Mouse (Mus musculus): Measurements from ENCODE around the gene Scarb1. TPM values are rescaled to one million over a fixed set of nuclear protein-coding genes. Genes with fewer than 3 reads are reported as not detected.

Scarb1 gene
- polyA plus RNA-seq, 1 experiment from 2014 or later: 66.1 TPM

- no peak overlapping the region for H3K4me2 ChIP-seq
- DNase-seq (no peak), ATAC-seq (ENCODE audit: low read depth) (no peak)
- H3K27me3 ChIP-seq: no peaks in the 10 kb centered on the region
- peaks cover 25% of the 10 kb centered on the region for H3K36me3 ChIP-seq
- H3K9ac ChIP-seq: no peak overlapping the region
- H3K9me3 ChIP-seq (replicated peaks): no peaks in the 10 kb centered on the region
- WGBS (ENCODE audit: insufficient replicate concordance): 85% methylated on average over 4 of the region's 4 CpGs
- H3K4me1 ChIP-seq (replicated peaks): peaks cover 34% of the 10 kb centered on the region
- no peak overlapping the region for H3K4me3 ChIP-seq (replicated peaks)
- no peak overlapping the region for H3K27ac ChIP-seq
These were observed 64.1 kb downstream of the Scarb1 start for GRCm38 (mm10) chr5:125276765-125277164.

DNA sequence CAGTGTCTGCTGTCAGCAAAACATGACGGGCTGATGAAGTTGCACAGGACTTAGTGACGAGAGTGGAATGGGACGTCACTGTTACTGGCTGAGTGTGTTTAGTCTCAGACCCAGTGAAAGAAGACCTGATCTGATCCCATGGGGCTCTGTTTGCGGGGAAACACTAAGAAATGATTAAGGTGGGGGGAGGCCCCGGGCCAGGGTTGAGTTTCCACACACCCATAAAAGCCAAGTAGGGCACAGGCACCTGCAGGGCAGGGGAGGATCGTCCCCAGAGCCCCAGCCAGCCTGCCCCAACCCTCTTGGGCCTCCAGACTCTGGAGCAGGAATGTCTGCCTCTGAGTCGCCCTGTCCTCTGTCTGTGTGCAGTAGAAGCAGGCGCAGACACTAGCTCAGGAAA is 65.6 kb downstream of the Scarb1 start:
- no peak overlapping the region for H3K9ac ChIP-seq

GRCm38 (mm10) chr5:125274773-125275172 is 66.1 kb downstream of the Scarb1 start:
- H3K27ac ChIP-seq: no peak overlapping the region
- no peaks in the 10 kb centered on the region for H3K27me3 ChIP-seq
- peaks cover 15% of the 10 kb centered on the region for H3K36me3 ChIP-seq
- peaks cover 41% of the 10 kb centered on the region for H3K4me1 ChIP-seq (replicated peaks)
- no peaks in the 10 kb centered on the region for H3K9me3 ChIP-seq (replicated peaks)
- 75% methylated on average over 3 of the region's 3 CpGs for WGBS (ENCODE audit: insufficient replicate concordance)
- H3K4me3 ChIP-seq (replicated peaks): no peak overlapping the region
- DNase-seq: no peak
- H3K9ac ChIP-seq: no peak overlapping the region
- H3K4me2 ChIP-seq: no peak overlapping the region
- no peak for ATAC-seq (ENCODE audit: low read depth)

More for the DNA sequence above, 65.6 kb downstream of the Scarb1 start:
- H3K4me1 ChIP-seq (replicated peaks): peaks cover 44% of the 10 kb centered on the region
- H3K4me3 ChIP-seq (replicated peaks): no peak overlapping the region
- H3K9me3 ChIP-seq (replicated peaks): no peaks in the 10 kb centered on the region
- 73% methylated on average over 8 of the region's 8 CpGs for WGBS (ENCODE audit: insufficient replicate concordance)
- no peak for DNase-seq
- peaks cover 15% of the 10 kb centered on the region for H3K36me3 ChIP-seq
- no peak for ATAC-seq (ENCODE audit: low read depth)
- H3K27me3 ChIP-seq: no peaks in the 10 kb centered on the region
- H3K27ac ChIP-seq: no peak overlapping the region
- no peak overlapping the region for H3K4me2 ChIP-seq

- peaks cover 37% of the 10 kb centered on the region for H3K4me1 ChIP-seq (replicated peaks)
- 0 out of 2 replicates have a peak overlapping the region, but pooled peaks have one; percentile 50 for H3K27ac ChIP-seq
- peaks cover 15% of the 10 kb centered on the region for H3K36me3 ChIP-seq
- WGBS (ENCODE audit: insufficient replicate concordance): 70% methylated on average over 2 of the region's 2 CpGs
- DNase-seq (no peak), ATAC-seq (ENCODE audit: low read depth) (no peak)
- no peak overlapping the region for H3K9ac ChIP-seq
- H3K4me3 ChIP-seq (replicated peaks): no peak overlapping the region
- no peaks in the 10 kb centered on the region for H3K9me3 ChIP-seq (replicated peaks)
- peak overlapping the region; percentile 37; the same call in 1 of the 2 replicates for H3K4me2 ChIP-seq
- H3K27me3 ChIP-seq: 0 out of 2 replicates have a peak, but pooled peaks cover 3% of the 10 kb centered on the region
These were observed 66.7 kb downstream of the Scarb1 start for GRCm38 (mm10) chr5:125274182-125274581.

- Histone ChIP-seq H3K9me3 (replicated peaks) (no peaks in the 10 kb centered on the region), H3K36me3 (peaks cover 15% of the 10 kb centered on the region), H3K27ac (0 out of 2 replicates have a peak overlapping the region, but pooled peaks have one; percentile 50), H3K9ac (0 out of 2 replicates have a peak overlapping the region, but pooled peaks have one; percentile 11), H3K27me3 (0 out of 2 replicates have a peak, but pooled peaks cover 3% of the 10 kb centered on the region), H3K4me1 (replicated peaks) (peaks cover 37% of the 10 kb centered on the region), H3K4me3 (replicated peaks) (no peak overlapping the region), H3K4me2 (peak overlapping the region; percentile 37)
- ATAC-seq (ENCODE audit: low read depth): peak; percentile 64
- peak; percentile 40 for DNase-seq
- 5% methylated on average over 8 of the region's 8 CpGs for WGBS (ENCODE audit: insufficient replicate concordance)
These were observed 67.2 kb downstream of the Scarb1 start for GRCm38 (mm10) chr5:125273666-125274109.

DNA sequence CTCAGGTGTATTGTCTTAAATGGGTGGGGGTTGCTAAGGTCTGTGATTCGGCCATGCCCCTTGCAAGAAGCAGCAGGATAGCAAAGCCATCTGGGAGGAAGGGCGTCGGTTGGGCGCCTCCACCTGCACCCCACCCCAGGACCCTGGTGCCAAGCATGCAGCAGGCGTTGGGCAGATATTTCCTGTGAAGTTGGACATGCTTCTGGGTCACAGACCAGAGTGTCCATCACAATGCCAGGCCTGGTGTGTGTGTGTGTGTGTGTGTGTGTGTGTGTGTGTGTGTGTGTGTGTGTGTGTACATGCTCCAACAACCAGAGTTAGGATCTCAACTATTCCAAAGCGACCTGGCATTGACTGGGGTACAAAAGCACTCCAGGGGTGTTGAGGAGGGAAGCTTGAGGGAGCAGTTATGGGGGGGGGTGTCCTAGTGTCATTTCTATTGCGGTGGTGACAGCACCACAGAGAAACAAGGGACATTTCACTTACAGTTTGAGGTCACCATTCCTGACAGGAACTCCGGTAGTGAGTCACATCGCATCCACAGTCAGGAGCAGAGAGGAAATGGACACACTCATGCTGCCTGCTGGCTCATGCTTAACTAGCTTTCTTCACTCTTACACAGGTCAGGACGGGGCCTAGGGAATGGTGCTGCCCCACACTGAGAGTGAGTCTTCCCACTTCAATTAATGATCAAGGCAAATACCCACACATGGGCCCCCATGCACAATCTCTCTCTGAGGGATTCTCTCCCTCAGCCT is 68.5 kb downstream of the Scarb1 start:
- Histone ChIP-seq H3K9me3 (replicated peaks) (no peaks in the 10 kb centered on the region), H3K4me1 (replicated peaks) (peaks cover 36% of the 10 kb centered on the region), H3K9ac (no peak overlapping the region), H3K4me3 (replicated peaks) (no peak overlapping the region), H3K4me2 (no peak overlapping the region), H3K36me3 (peaks cover 10% of the 10 kb centered on the region), H3K27me3 (0 out of 2 replicates have a peak, but pooled peaks cover 3% of the 10 kb centered on the region), H3K27ac (0 out of 2 replicates have a peak overlapping the region, but pooled peaks have one; percentile 4)
- WGBS (ENCODE audit: insufficient replicate concordance): 68% methylated on average over 10 of the region's 10 CpGs
- ATAC-seq (ENCODE audit: low read depth) (no peak), DNase-seq (no peak)

DNA sequence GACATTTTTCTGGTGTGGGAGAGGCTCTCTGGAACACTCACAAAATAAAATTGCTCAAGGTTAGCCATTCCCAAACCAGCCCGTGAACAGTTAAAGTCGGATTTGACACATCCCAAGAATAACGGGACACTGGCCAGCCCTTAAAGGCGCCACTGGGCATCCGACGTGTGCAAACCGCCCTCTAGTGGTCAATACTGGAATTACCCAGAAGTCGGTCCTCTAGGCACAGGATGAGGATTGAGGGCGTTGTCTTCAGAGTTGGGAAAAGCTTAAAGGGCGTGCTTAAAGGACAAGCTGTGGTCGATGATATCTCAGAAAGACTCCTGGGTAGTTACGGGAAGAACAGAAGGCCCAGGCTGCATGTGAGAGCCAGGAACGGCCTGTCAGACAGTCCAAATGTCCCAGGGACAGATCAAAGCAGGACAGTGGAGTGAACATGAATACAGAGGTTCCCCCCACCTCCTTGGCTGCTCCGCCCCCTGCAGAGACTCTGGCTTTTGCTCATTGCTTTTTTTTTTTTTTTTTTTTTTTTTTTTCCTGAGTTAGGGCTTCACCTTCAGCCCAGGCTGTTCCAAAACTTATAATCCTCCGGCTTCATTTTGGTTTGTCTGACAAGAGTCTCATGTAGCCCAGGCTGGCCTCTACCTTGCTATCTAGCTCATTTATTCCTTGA is 69.2 kb downstream of the Scarb1 start:
- 9% methylated on average over 15 of the region's 15 CpGs for WGBS (ENCODE audit: insufficient replicate concordance)
- Histone ChIP-seq H3K4me2 (no peak overlapping the region), H3K9me3 (replicated peaks) (no peaks in the 10 kb centered on the region), H3K27ac (no peak overlapping the region), H3K36me3 (peaks cover 3% of the 10 kb centered on the region; the same call in 1 of the 2 replicates), H3K4me3 (replicated peaks) (no peak overlapping the region), H3K9ac (no peak overlapping the region), H3K27me3 (0 out of 2 replicates have a peak, but pooled peaks cover 3% of the 10 kb centered on the region), H3K4me1 (replicated peaks) (peaks cover 39% of the 10 kb centered on the region)
- DNase-seq (peak; percentile 67), ATAC-seq (ENCODE audit: low read depth) (peak; percentile 47)

- H3K36me3 ChIP-seq: no peaks in the 10 kb centered on the region
- H3K4me1 ChIP-seq (replicated peaks): peaks cover 39% of the 10 kb centered on the region
- no peaks in the 10 kb centered on the region for H3K9me3 ChIP-seq (replicated peaks)
- ATAC-seq (ENCODE audit: low read depth): no peak
- H3K4me2 ChIP-seq: no peak overlapping the region
- DNase-seq: peak; percentile 60
- WGBS (ENCODE audit: insufficient replicate concordance): 12% methylated on average over 12 of the region's 12 CpGs
- H3K9ac ChIP-seq: no peak overlapping the region
- 0 out of 2 replicates have a peak, but pooled peaks cover 3% of the 10 kb centered on the region for H3K27me3 ChIP-seq
- no peak overlapping the region for H3K4me3 ChIP-seq (replicated peaks)
- no peak overlapping the region for H3K27ac ChIP-seq
These were observed 70.2 kb downstream of the Scarb1 start for GRCm38 (mm10) chr5:125270587-125271130.

DNA sequence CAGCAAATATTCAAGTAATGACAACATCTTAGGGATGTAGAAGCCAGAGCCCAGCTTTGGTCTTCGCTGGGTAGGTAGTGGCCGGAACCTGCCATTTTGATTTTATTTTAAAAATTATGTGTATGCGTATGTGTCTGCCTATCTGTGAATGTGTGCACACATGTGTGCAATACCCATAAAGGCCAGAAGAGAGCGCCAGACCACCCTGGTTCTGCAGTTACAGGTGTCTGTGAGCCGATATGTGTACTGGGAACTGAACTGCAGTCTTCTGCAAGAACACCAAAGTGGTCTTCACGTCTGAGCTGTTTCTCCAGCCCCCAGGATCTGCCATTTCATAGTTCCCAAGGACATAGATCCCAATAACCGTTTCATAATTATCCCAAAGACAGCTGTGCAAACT is 71.1 kb downstream of the Scarb1 start:
- ATAC-seq (ENCODE audit: low read depth): no peak
- Histone ChIP-seq H3K4me1 (replicated peaks) (peaks cover 42% of the 10 kb centered on the region), H3K27me3 (0 out of 2 replicates have a peak, but pooled peaks cover 3% of the 10 kb centered on the region), H3K9ac (no peak overlapping the region), H3K4me2 (no peak overlapping the region), H3K36me3 (no peaks in the 10 kb centered on the region), H3K9me3 (replicated peaks) (no peaks in the 10 kb centered on the region), H3K27ac (no peak overlapping the region), H3K4me3 (replicated peaks) (no peak overlapping the region)
- 73% methylated on average over 7 of the region's 7 CpGs for WGBS (ENCODE audit: insufficient replicate concordance)
- DNase-seq: no peak

DNA sequence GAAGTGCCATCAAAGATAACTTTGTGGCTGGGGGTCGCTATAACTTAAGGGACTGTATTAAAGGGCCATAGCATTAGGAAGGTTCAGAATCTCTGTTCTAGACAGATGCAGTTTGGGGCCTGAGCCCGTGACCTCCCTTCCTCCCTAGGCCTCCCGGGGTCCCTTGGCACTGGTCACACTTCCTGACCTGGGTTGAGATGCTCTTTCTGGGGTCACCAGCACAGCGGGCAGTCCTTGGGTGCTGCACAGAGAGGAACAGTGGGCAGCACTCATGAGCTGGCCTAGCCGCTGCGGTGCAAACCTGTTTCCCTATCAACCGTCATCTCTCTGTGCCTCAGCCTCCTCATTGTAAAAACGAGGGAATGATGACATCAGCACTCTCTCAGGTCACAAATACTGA is 71.5 kb downstream of the Scarb1 start:
- Histone ChIP-seq H3K27me3 (0 out of 2 replicates have a peak, but pooled peaks cover 3% of the 10 kb centered on the region), H3K27ac (no peak overlapping the region), H3K4me3 (replicated peaks) (no peak overlapping the region), H3K9ac (no peak overlapping the region), H3K9me3 (replicated peaks) (no peaks in the 10 kb centered on the region), H3K36me3 (no peaks in the 10 kb centered on the region), H3K4me1 (replicated peaks) (peaks cover 43% of the 10 kb centered on the region), H3K4me2 (no peak overlapping the region)
- no peak for ATAC-seq (ENCODE audit: low read depth)
- WGBS (ENCODE audit: insufficient replicate concordance): 73% methylated on average over 8 of the region's 8 CpGs
- no peak for DNase-seq
